Mouse (Mus musculus) olfactory bulb, adult 2 months (tissue): Measurements from ENCODE around the gene Tmem117.

ENCODE experiments used
- CTCF ChIP-seq: fragments of 200-500 bp; IDR thresholded peaks from 2 replicates; pipeline ENCODE4 v1.5.1; 2012; ENCODE audit warnings: low read depth, mild to moderate bottlenecking, low read length, moderate library complexity; ENCODE audit not compliant: insufficient read depth
- POLR2A ChIP-seq: fragments of 200-500 bp; IDR thresholded peaks from 2 replicates; pipeline ENCODE4 v1.6.1; 2012; ENCODE audit warnings: mild to moderate bottlenecking, low read depth, low read length, moderate library complexity; ENCODE audit not compliant: insufficient read depth

DNA sequence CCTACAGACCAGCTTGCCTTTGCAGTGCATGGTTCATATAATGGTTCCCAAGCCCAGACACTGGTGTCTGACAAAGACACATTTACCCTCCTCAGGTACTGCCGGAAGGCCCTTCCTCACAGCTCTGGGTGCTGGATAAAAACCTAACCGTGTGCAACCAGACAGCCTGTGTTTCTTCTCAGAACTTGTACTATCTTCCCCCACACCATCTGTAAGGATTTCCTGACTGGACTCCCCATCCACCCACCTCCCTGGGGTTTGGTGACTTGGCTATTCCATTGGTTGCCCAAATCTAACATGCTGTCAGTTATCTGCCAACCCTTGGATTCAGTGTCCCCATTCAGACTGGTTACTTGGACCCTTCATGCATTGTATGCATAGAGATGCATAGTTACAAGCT lies 232.1 kb downstream of the Tmem117 start:
- TF ChIP-seq POLR2A (no peak), CTCF (no peak)
